Mouse (Mus musculus): ENCODE results near the gene Osbpl7. TPM values are rescaled to one million over a fixed set of nuclear protein-coding genes. Genes with fewer than 3 reads are reported as not detected.

Gene Osbpl7
- total and polyA plus RNA-seq, 2 experiments from 2014 or later: 8.3 to 10.9 TPM

- Histone ChIP-seq H3K27ac (ENCODE audit: low read depth, low read length) (no peak overlapping the region), H3K9me3 (ENCODE audit: low read length) (no peaks in the 10 kb centered on the region), H3K4me2 (ENCODE audit: low read depth) (no peak overlapping the region), H3K27me3 (ENCODE audit: insufficient read depth, low read length) (peaks cover 8% of the 10 kb centered on the region; the same call in 1 of the 2 replicates), H3K9ac (no peak overlapping the region), H3K4me1 (ENCODE audit: insufficient read depth) (no peaks in the 10 kb centered on the region), H3K36me3 (ENCODE audit: insufficient read depth) (no peaks in the 10 kb centered on the region), H3K4me3 (ENCODE audit: low read depth, low read length) (no peak overlapping the region)
- DNase-seq (no peak), ATAC-seq (no peak)
- no peak for TF ChIP-seq CTCF (IDR thresholded peaks at IDR 0.05; ENCODE audit: low read depth)
- WGBS: 94% methylated on average over 10 of the region's 10 CpGs
Observed at GRCm38 (mm10) chr11:97103163-97104090, 53.0 kb downstream of the Osbpl7 start.

DNA sequence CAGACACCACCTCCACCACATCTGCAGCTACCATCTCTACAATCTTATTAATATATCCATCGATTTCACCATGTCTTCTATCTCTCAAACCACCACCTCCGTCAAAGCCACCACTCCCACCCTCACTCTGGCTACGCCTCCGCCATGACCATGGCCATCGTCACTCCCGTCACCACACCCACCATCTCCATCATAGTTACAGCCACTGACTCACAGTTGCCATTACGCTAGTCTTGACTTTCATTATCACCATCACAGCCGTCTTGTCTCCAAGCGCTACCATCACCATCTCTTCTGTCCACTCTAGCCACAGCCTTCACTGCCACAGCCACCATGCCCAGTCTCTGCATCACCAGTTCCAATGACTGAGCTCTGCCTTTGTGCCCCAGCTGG, 53.7 kb downstream of the Osbpl7 start:
- DNase-seq (no peak), ATAC-seq (no peak)
- Histone ChIP-seq H3K4me3 (ENCODE audit: low read depth, low read length) (no peak overlapping the region), H3K27me3 (ENCODE audit: insufficient read depth, low read length) (peaks cover 5% of the 10 kb centered on the region; the same call in 1 of the 2 replicates), H3K27ac (ENCODE audit: low read depth, low read length) (no peak overlapping the region), H3K9me3 (ENCODE audit: low read length) (no peaks in the 10 kb centered on the region), H3K36me3 (ENCODE audit: insufficient read depth) (no peaks in the 10 kb centered on the region), H3K4me2 (ENCODE audit: low read depth) (no peak overlapping the region), H3K9ac (no peak overlapping the region), H3K4me1 (ENCODE audit: insufficient read depth) (no peaks in the 10 kb centered on the region)
- no peak for TF ChIP-seq CTCF (IDR thresholded peaks at IDR 0.05; ENCODE audit: low read depth)
- 95% methylated on average over 9 of the region's 9 CpGs for WGBS

DNA sequence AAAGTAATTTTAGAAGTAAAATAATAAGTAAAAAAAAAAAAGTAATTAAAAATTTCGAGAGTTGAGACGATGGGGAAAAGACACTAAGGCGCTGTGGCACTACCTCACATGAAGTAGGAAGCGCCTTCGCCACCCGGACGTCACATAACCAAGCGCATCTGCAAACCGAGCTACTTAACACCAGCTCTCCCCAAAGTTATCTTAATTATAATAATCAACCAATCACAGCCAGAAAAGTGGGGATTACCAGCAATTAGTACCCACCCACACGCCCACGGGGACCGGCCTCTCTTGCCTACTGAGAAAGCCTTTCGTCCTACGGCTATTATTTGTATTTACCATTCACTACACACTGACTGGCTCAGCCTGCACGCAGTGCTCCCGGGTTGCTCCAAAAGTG, 58.5 kb downstream of the Osbpl7 start:
- Histone ChIP-seq H3K9me3 (ENCODE audit: low read length) (no peaks in the 10 kb centered on the region), H3K9ac (no peak overlapping the region), H3K4me2 (ENCODE audit: low read depth) (no peak overlapping the region), H3K4me1 (ENCODE audit: insufficient read depth) (no peaks in the 10 kb centered on the region), H3K27me3 (ENCODE audit: insufficient read depth, low read length) (peaks cover 12% of the 10 kb centered on the region), H3K27ac (ENCODE audit: low read depth, low read length) (no peak overlapping the region), H3K4me3 (ENCODE audit: low read depth, low read length) (no peak overlapping the region), H3K36me3 (ENCODE audit: insufficient read depth) (no peaks in the 10 kb centered on the region)
- ATAC-seq: no peak
- TF ChIP-seq CTCF (IDR thresholded peaks at IDR 0.05; ENCODE audit: low read depth): no peak
- no peak for DNase-seq
- 55% methylated on average over 16 of the region's 16 CpGs for WGBS

- TF ChIP-seq CTCF (IDR thresholded peaks at IDR 0.05; ENCODE audit: low read depth): no peak
- ATAC-seq (no peak), DNase-seq (no peak)
- Histone ChIP-seq H3K9ac (no peak overlapping the region), H3K4me1 (ENCODE audit: insufficient read depth) (peaks cover 5% of the 10 kb centered on the region; the same call in 1 of the 2 replicates), H3K27ac (ENCODE audit: low read depth, low read length) (no peak overlapping the region), H3K36me3 (ENCODE audit: insufficient read depth) (no peaks in the 10 kb centered on the region), H3K4me2 (ENCODE audit: low read depth) (no peak overlapping the region), H3K27me3 (ENCODE audit: insufficient read depth, low read length) (peaks cover 35% of the 10 kb centered on the region), H3K4me3 (ENCODE audit: low read depth, low read length) (no peak overlapping the region), H3K9me3 (ENCODE audit: low read length) (no peaks in the 10 kb centered on the region)
- 75% methylated on average over 9 of the region's 9 CpGs for WGBS
Observed at GRCm38 (mm10) chr11:97112519-97113125, 62.2 kb downstream of the Osbpl7 start.

DNA sequence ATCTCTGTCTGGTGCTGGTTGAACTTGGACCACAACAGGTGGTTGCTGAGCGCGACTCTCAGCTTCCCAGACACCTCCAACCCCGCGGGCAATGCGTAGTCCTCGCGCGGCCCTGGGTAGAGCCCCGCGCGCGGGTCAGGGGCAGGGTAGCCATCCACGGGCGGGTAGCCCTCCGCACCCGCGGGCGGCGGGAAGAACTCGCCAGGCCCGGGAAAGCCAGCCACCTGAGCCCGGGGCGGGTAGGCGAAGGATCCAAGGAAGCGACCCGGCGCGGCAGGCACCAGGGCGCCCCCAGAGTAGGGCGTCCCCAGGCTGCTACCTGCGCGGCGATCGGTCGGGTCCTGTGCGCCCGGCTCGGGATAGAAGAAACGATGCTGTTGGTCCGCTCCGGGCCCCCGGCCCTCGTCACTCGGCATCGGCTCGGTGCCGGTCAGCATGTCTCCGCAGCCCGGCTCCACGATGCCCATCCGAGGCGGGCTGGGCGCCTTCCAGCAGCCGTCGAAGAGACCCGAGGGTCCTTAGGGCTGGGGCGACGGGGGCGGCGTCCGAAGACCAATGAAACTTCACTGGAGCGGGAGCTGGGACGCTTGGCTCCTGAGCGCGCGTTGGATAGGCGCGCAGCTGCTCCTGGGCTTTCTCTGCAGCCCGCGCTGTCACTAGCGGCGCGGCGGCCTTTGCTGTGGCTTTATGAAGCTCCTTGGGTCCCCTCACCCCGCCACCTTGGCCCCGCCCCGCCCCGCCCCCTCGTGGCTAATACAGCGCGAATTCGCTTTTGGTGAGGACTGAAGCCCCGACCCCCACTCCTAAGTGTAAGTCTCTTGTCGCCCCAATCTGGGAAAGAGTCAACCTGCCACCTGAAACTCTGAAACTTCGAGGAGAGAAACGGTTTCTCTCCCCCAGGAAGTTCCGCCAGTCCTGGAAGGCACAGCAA, 64.5 kb downstream of the Osbpl7 start, which contains the start of gene Tbx21:
Gene Tbx21 (minus strand): TSS at position 661 of the 931 bp plus-strand sequence.
- peaks cover 35% of the 10 kb centered on the region for H3K27me3 ChIP-seq (ENCODE audit: insufficient read depth, low read length)
- H3K4me3 ChIP-seq (ENCODE audit: low read depth, low read length): peak within 1 kb of the TSS; percentile 33
- no peak within 1 kb of the TSS for H3K27ac ChIP-seq (ENCODE audit: low read depth, low read length)
- H3K4me1 ChIP-seq (ENCODE audit: insufficient read depth): peaks cover 5% of the 10 kb centered on the region; the same call in 1 of the 2 replicates
- DNase-seq (no peak), ATAC-seq (no peak)
- whole genome bisulfite sequencing: under 1% methylated on average over 85 of the region's 87 CpGs
- peak within 1 kb of the TSS; percentile 58 for H3K4me2 ChIP-seq (ENCODE audit: low read depth)
- peak within 1 kb of the TSS; percentile 28; the same call in 1 of the 2 replicates for H3K9ac ChIP-seq
- no peak for TF ChIP-seq CTCF (IDR thresholded peaks at IDR 0.05; ENCODE audit: low read depth)
- no peaks in the 10 kb centered on the region for H3K9me3 ChIP-seq (ENCODE audit: low read length)
- H3K36me3 ChIP-seq (ENCODE audit: insufficient read depth): no peaks in the 10 kb centered on the region

GRCm38 (mm10) chr11:97115797-97116196, 65.4 kb downstream of the Osbpl7 start:
- no peak overlapping the region for H3K4me2 ChIP-seq (ENCODE audit: low read depth)
- 7% methylated on average over 11 of the region's 11 CpGs for WGBS
- no peak for DNase-seq

More at GRCm38 (mm10) chr11:97115797-97116196, 65.4 kb downstream of the Osbpl7 start:
- Histone ChIP-seq H3K4me3 (ENCODE audit: low read depth, low read length) (no peak overlapping the region), H3K9ac (no peak overlapping the region), H3K36me3 (ENCODE audit: insufficient read depth) (no peaks in the 10 kb centered on the region), H3K27ac (ENCODE audit: low read depth, low read length) (no peak overlapping the region), H3K27me3 (ENCODE audit: insufficient read depth, low read length) (peaks cover 35% of the 10 kb centered on the region), H3K9me3 (ENCODE audit: low read length) (no peaks in the 10 kb centered on the region), H3K4me1 (ENCODE audit: insufficient read depth) (peaks cover 5% of the 10 kb centered on the region; the same call in 1 of the 2 replicates)
- ATAC-seq: no peak
- no peak for TF ChIP-seq CTCF (IDR thresholded peaks at IDR 0.05; ENCODE audit: low read depth)

Small RNAs within 50 kb of the gene (microRNA-seq; reads per million reads assigned to microRNA genes)
- 0.77 to 1.1 reads per million in 2 experiments for gene Mir8103

Other genes with a start within 250 kb of the Osbpl7 start
- gene Nfe2l1, start 220.7 kb upstream of the Osbpl7 start, total RNA-seq (2014; rRNA removed): 46.5 and 57.4 TPM in 2 replicates
- gene Nfe2l1, start 220.7 kb upstream of the Osbpl7 start, polyA plus RNA-seq (2015; fragmentation: Nextera tagmentation; extraction: Ambion mirVana): 47.3 and 62.4 TPM in 2 replicates
- 5.8 and 7.1 TPM in 2 replicates for gene Copz2, start 200.8 kb upstream of the Osbpl7 start, total RNA-seq (2014; rRNA removed)
- gene Copz2, start 200.8 kb upstream of the Osbpl7 start, polyA plus RNA-seq (2015; fragmentation: Nextera tagmentation; extraction: Ambion mirVana): 14.8 and 14.9 TPM in 2 replicates
- 54.9 and 57.7 TPM in 2 replicates for gene Cdk5rap3, start 134.1 kb upstream of the Osbpl7 start, total RNA-seq (2014; rRNA removed)
- 86.4 and 88.8 TPM in 2 replicates for gene Cdk5rap3, start 134.1 kb upstream of the Osbpl7 start, polyA plus RNA-seq (2015; fragmentation: Nextera tagmentation; extraction: Ambion mirVana)
- gene Prr15l, start 122.5 kb upstream of the Osbpl7 start, total RNA-seq (2014; rRNA removed): not detected in 2 replicates
- 0.11 TPM in 1 of 2 replicates, not detected in the other for gene Prr15l, start 122.5 kb upstream of the Osbpl7 start, polyA plus RNA-seq (2015; fragmentation: Nextera tagmentation; extraction: Ambion mirVana)
- gene Pnpo, start 106.6 kb upstream of the Osbpl7 start, total RNA-seq (2014; rRNA removed): 26.2 and 30.3 TPM in 2 replicates
- gene Pnpo, start 106.6 kb upstream of the Osbpl7 start, polyA plus RNA-seq (2015; fragmentation: Nextera tagmentation; extraction: Ambion mirVana): 28.1 and 33.1 TPM in 2 replicates
- 1.9 and 5.0 TPM in 2 replicates for gene Sp2, start 67.7 kb upstream of the Osbpl7 start, total RNA-seq (2014; rRNA removed)
- 13.5 and 14.8 TPM in 2 replicates for gene Sp2, start 67.7 kb upstream of the Osbpl7 start, polyA plus RNA-seq (2015; fragmentation: Nextera tagmentation; extraction: Ambion mirVana)
- 0.85 and 0.86 TPM in 2 replicates for gene Sp6, start 37.2 kb upstream of the Osbpl7 start, total RNA-seq (2014; rRNA removed)
- gene Sp6, start 37.2 kb upstream of the Osbpl7 start, polyA plus RNA-seq (2015; fragmentation: Nextera tagmentation; extraction: Ambion mirVana): 0.35 and 0.75 TPM in 2 replicates
- gene Scrn2, start 20.7 kb upstream of the Osbpl7 start, total RNA-seq (2014; rRNA removed): 14.8 and 17.9 TPM in 2 replicates
- gene Scrn2, start 20.7 kb upstream of the Osbpl7 start, polyA plus RNA-seq (2015; fragmentation: Nextera tagmentation; extraction: Ambion mirVana): 10.2 and 11.3 TPM in 2 replicates
- gene Lrrc46, start 9.2 kb upstream of the Osbpl7 start, total RNA-seq (2014; rRNA removed): 1.0 and 1.6 TPM in 2 replicates
- 4.9 and 5.8 TPM in 2 replicates for gene Lrrc46, start 9.2 kb upstream of the Osbpl7 start, polyA plus RNA-seq (2015; fragmentation: Nextera tagmentation; extraction: Ambion mirVana)
- 41.6 and 55.5 TPM in 2 replicates for gene Mrpl10, start 9.1 kb upstream of the Osbpl7 start, total RNA-seq (2014; rRNA removed)
- gene Mrpl10, start 9.1 kb upstream of the Osbpl7 start, polyA plus RNA-seq (2015; fragmentation: Nextera tagmentation; extraction: Ambion mirVana): 47.0 and 62.0 TPM in 2 replicates
- gene Tbx21, start 64.7 kb downstream of the Osbpl7 start, total RNA-seq (2014; rRNA removed): 1.6 and 1.7 TPM in 2 replicates
- gene Tbx21, start 64.7 kb downstream of the Osbpl7 start, polyA plus RNA-seq (2015; fragmentation: Nextera tagmentation; extraction: Ambion mirVana): 2.2 and 2.9 TPM in 2 replicates
- gene Tbkbp1, start 100.9 kb downstream of the Osbpl7 start, total RNA-seq (2014; rRNA removed): 35.8 and 36.4 TPM in 2 replicates
- 9.2 and 9.9 TPM in 2 replicates for gene Tbkbp1, start 100.9 kb downstream of the Osbpl7 start, polyA plus RNA-seq (2015; fragmentation: Nextera tagmentation; extraction: Ambion mirVana)
- gene Kpnb1, start 137.3 kb downstream of the Osbpl7 start, total RNA-seq (2014; rRNA removed): 112 and 124 TPM in 2 replicates
- 19.2 and 24.6 TPM in 2 replicates for gene Kpnb1, start 137.3 kb downstream of the Osbpl7 start, polyA plus RNA-seq (2015; fragmentation: Nextera tagmentation; extraction: Ambion mirVana)
- gene Npepps, start 230.0 kb downstream of the Osbpl7 start, total RNA-seq (2014; rRNA removed): 66.5 and 98.7 TPM in 2 replicates
- gene Npepps, start 230.0 kb downstream of the Osbpl7 start, polyA plus RNA-seq (2015; fragmentation: Nextera tagmentation; extraction: Ambion mirVana): 62.5 and 92.1 TPM in 2 replicates

Measured in forebrain, postnatal 0 days (tissue).